Mouse (Mus musculus) thymus, adult 2 months (tissue): ENCODE data around the gene Hmgn1.

Experiments
- CTCF ChIP-seq: fragments of 200-500 bp; IDR thresholded peaks from 2 replicates; pipeline ENCODE4 v1.5.1; 2012; ENCODE audit warnings: mild to moderate bottlenecking, control low read depth, low read length, moderate library complexity, borderline replicate concordance; ENCODE audit not compliant: control insufficient read depth, poor library complexity, insufficient read depth; ENCODE audit errors: extremely low read depth
- POLR2A ChIP-seq: fragments of 200-500 bp; IDR thresholded peaks from 2 replicates; pipeline ENCODE4 v1.6.1; 2012; ENCODE audit warnings: mild to moderate bottlenecking, low read length, control low read depth, moderate library complexity; ENCODE audit not compliant: control insufficient read depth, poor library complexity, insufficient read depth; ENCODE audit errors: extremely low read depth

DNA sequence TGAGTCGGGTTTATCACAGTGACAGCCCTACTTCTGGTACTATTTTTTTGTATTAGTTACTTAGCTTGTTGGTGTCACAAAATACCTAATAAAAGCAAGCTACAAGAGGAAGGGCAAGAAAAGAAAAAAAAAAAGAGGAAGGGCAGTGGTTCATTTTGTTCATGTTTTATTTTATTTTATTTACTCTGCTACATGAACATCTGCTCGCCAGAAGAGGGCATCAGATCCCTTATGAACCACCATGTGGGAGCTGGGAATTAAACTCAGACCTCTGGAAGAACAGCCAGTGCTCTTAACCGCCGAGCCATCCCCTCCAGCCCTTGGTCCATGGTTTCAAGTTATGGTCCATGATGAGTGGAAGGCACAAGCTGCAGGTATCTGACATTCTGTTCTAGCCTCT lies 12.8 kb downstream of the Hmgn1 start:
- TF ChIP-seq POLR2A: no peak
- no peak for TF ChIP-seq CTCF
